Mouse (Mus musculus) ES-E14 (cell line): ENCODE measurements around the gene Treh.

Experiments
- CHD2 ChIP-seq: IDR thresholded peaks from 2 replicates; pipeline ENCODE4 v1.6.1; 2014; ENCODE audit warnings: mild to moderate bottlenecking, low read depth, low read length, inconsistent platforms
- HCFC1 ChIP-seq: IDR thresholded peaks from 2 replicates; pipeline ENCODE4 v1.6.1; 2012; ENCODE audit warnings: low read length, inconsistent platforms, borderline replicate concordance; ENCODE audit not compliant: insufficient read depth
- ZC3H11A ChIP-seq: IDR thresholded peaks from 2 replicates; pipeline ENCODE4 v1.6.1; 2012; ENCODE audit warnings: low read depth, mild to moderate bottlenecking, inconsistent platforms, low read length, borderline replicate concordance
- ZNF384 ChIP-seq: IDR thresholded peaks from 2 replicates; pipeline ENCODE4 v1.6.1; 2012; ENCODE audit warnings: low read depth, low read length, inconsistent platforms

GRCm38 (mm10) chr9:44626268-44626667 is 46.8 kb upstream of the Treh start:
- TF ChIP-seq ZNF384 (no peak), CHD2 (no peak), HCFC1 (no peak), ZC3H11A (no peak)
